Mouse (Mus musculus): Measurements from ENCODE around the gene Rps19.

GRCm38 (mm10) chr7:24896269-24896668 lies 12.1 kb downstream of the Rps19 start:
- TF ChIP-seq CTCF (IDR thresholded peaks at IDR 0.05; ENCODE audit: low read depth) (no peak), EP300 (optimal IDR thresholded peaks at IDR 0.05) (no peak)
